Comparison of ENCODE assay signal across 8 mouse cellular contexts in the genomic region with DNA sequence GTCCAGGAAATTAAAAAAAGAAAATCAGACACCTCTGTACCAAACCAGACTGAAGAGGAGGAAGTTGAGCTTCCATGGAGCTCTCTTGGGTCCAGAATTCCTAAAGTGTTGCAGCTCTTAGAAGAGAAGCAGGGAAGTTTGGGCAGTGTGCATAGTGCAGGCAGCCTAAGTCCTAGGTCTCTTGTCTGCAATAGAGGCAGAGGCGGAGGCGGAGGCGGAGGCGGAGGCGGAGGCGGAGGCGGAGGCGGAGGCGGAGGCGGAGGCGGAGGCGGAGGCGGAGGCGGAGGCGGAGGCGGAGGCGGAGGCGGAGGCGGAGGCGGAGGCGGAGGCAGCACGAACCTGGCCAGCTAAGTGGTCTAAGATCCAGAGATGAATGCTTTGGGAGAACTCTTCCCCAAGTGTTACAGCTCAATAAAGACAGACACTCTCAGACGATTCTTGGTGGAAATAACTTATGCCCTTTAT. TPM values are rescaled to one million over a fixed set of nuclear protein-coding genes. Genes with fewer than 3 reads are reported as not detected.
DNase-seq lines count a peak whose midpoint lies in the region; ATAC-seq lines count a peak whose summit lies in the region.

No protein-coding gene starts in this region.

- H3K36me3 ChIP-seq in forebrain, embryonic 13.5 days (ENCODE audit: poor library complexity, severe bottlenecking) = no peaks in the 10 kb centered on the region
- no peaks in the 10 kb centered on the region for H3K36me3 ChIP-seq in hindbrain, embryonic 10.5 days
- no peaks in the 10 kb centered on the region for H3K36me3 ChIP-seq in limb, embryonic 11.5 days (ENCODE audit: control insufficient read depth, insufficient read depth, low read length)
- H3K36me3 ChIP-seq in midbrain, embryonic 10.5 days = no peaks in the 10 kb centered on the region

- 0 out of 2 replicates have a peak overlapping the region, but pooled peaks have one; percentile 17 for H3K4me2 ChIP-seq in forebrain, embryonic 13.5 days
- no peak overlapping the region for H3K4me2 ChIP-seq in limb, embryonic 11.5 days (ENCODE audit: low read depth, severe bottlenecking)

- H3K9ac ChIP-seq in forebrain, embryonic 13.5 days = no peak overlapping the region
- no peak overlapping the region for H3K9ac ChIP-seq in limb, embryonic 11.5 days (ENCODE audit: low read length)

- no peaks in the 10 kb centered on the region for H3K27me3 ChIP-seq in forebrain, embryonic 13.5 days
- no peaks in the 10 kb centered on the region for H3K27me3 ChIP-seq in hindbrain, embryonic 10.5 days (ENCODE audit: insufficient read depth, poor library complexity, severe bottlenecking)
- H3K27me3 ChIP-seq in limb, embryonic 11.5 days (ENCODE audit: control insufficient read depth, insufficient read depth, low read length) = no peaks in the 10 kb centered on the region
- H3K27me3 ChIP-seq in midbrain, embryonic 10.5 days (ENCODE audit: low read depth, poor library complexity, severe bottlenecking) = no peaks in the 10 kb centered on the region

- WGBS in forebrain, embryonic 13.5 days = 5% methylated on average over 11 of the region's 23 CpGs
- WGBS in hindbrain, embryonic 10.5 days = 4% methylated on average over 23 of the region's 23 CpGs
- whole genome bisulfite sequencing in limb, embryonic 11.5 days = 9% methylated on average over 15 of the region's 23 CpGs
- WGBS in midbrain, embryonic 10.5 days = 5% methylated on average over 10 of the region's 23 CpGs

- no peaks in the 10 kb centered on the region for H3K4me1 ChIP-seq in forebrain, embryonic 13.5 days
- peaks cover 26% of the 10 kb centered on the region for H3K4me1 ChIP-seq in hindbrain, embryonic 10.5 days (replicated peaks)
- H3K4me1 ChIP-seq in limb, embryonic 11.5 days (ENCODE audit: control insufficient read depth, insufficient read depth, low read length) = no peaks in the 10 kb centered on the region
- H3K4me1 ChIP-seq in midbrain, embryonic 10.5 days = peaks cover 23% of the 10 kb centered on the region

- peak; percentile 51 for DNase-seq in embryo, embryonic 10 days (ENCODE audit: low spot score)
- no peak for DNase-seq in embryo, embryonic 9.5 days (ENCODE audit: extremely low spot score)
- peak; percentile 64 for DNase-seq in R1 (ENCODE audit: low read depth, low spot score)
- no peak for DNase-seq in hindbrain, embryonic 10.5 days (ENCODE audit: low spot score)
- DNase-seq in limb, embryonic 11.5 days (ENCODE audit: low spot score) = peak; percentile 32
- no peak for DNase-seq in midbrain, embryonic 10.5 days (ENCODE audit: low spot score)
- peak; percentile 41 to 61 for DNase-seq in thymus, postnatal 36 days

- peak; percentile 75 for ATAC-seq in forebrain, embryonic 13.5 days
- ATAC-seq in limb, embryonic 11.5 days (ENCODE audit: insufficient number of reproducible peaks, low FRiP score, low TSS enrichment, low read depth) = no peak

- no peak overlapping the region for H3K4me3 ChIP-seq in forebrain, embryonic 13.5 days
- H3K4me3 ChIP-seq in hindbrain, embryonic 10.5 days = no peak overlapping the region
- H3K4me3 ChIP-seq in limb, embryonic 11.5 days (ENCODE audit: low read depth, low read length) = no peak overlapping the region
- no peak overlapping the region for H3K4me3 ChIP-seq in midbrain, embryonic 10.5 days

- no peak overlapping the region for H3K27ac ChIP-seq in forebrain, embryonic 13.5 days
- 0 out of 2 replicates have a peak overlapping the region, but pooled peaks have one; percentile 16 for H3K27ac ChIP-seq in hindbrain, embryonic 10.5 days
- H3K27ac ChIP-seq in limb, embryonic 11.5 days (replicated peaks; ENCODE audit: low read depth, low read length) = no peak overlapping the region
- H3K27ac ChIP-seq in midbrain, embryonic 10.5 days (replicated peaks) = 0 out of 2 replicates have a peak overlapping the region, but pooled peaks have one; percentile 17

- no peaks in the 10 kb centered on the region for H3K9me3 ChIP-seq in forebrain, embryonic 13.5 days (replicated peaks)
- H3K9me3 ChIP-seq in hindbrain, embryonic 10.5 days = no peaks in the 10 kb centered on the region
- no peaks in the 10 kb centered on the region for H3K9me3 ChIP-seq in limb, embryonic 11.5 days (ENCODE audit: control insufficient read depth, low read length)
- H3K9me3 ChIP-seq in midbrain, embryonic 10.5 days (replicated peaks) = no peaks in the 10 kb centered on the region

RNA-seq across cellular contexts. Expression of a gene that starts 12.7 kb away (rescaled TPM):
- 0.63 and 1.0 TPM in 2 replicates for polyA plus RNA-seq in forebrain, embryonic 13.5 days (2015; fragmentation: Nextera tagmentation; extraction: Ambion mirVana)
- 2.2 and 2.4 TPM in 2 replicates for polyA plus RNA-seq in hindbrain, embryonic 10.5 days (2016; fragmentation: Nextera tagmentation; extraction: Ambion mirVana)
- polyA plus RNA-seq in limb, embryonic 11.5 days (2014; fragmentation: Nextera tagmentation; extraction: Ambion mirVana) = 3.1 and 4.0 TPM in 2 replicates
- 1.5 and 2.2 TPM in 2 replicates for polyA plus RNA-seq in midbrain, embryonic 10.5 days (2016; fragmentation: Nextera tagmentation; extraction: Ambion mirVana)

RNA-seq across cellular contexts. Expression of a gene that starts 24.1 kb away (rescaled TPM):
- polyA plus RNA-seq in forebrain, embryonic 13.5 days (2015; fragmentation: Nextera tagmentation; extraction: Ambion mirVana) = 34.0 and 37.9 TPM in 2 replicates
- 33.5 and 42.9 TPM in 2 replicates for polyA plus RNA-seq in hindbrain, embryonic 10.5 days (2016; fragmentation: Nextera tagmentation; extraction: Ambion mirVana)
- polyA plus RNA-seq in limb, embryonic 11.5 days (2014; fragmentation: Nextera tagmentation; extraction: Ambion mirVana) = 34.9 and 38.9 TPM in 2 replicates
- 49.2 and 49.5 TPM in 2 replicates for polyA plus RNA-seq in midbrain, embryonic 10.5 days (2016; fragmentation: Nextera tagmentation; extraction: Ambion mirVana)

Comparison
In these comparisons a context has a peak if more than half of its experiments do, and no peak if none do; other contexts are left out.
1. DNase-seq: peak in embryo, embryonic 10 days (single experiment), R1 (single experiment), limb, embryonic 11.5 days (single experiment) and thymus, postnatal 36 days (2 of 2); none in embryo, embryonic 9.5 days (single experiment), hindbrain, embryonic 10.5 days (single experiment) and midbrain, embryonic 10.5 days (single experiment).
2. H3K27ac ChIP-seq: peak in hindbrain, embryonic 10.5 days (single experiment) and midbrain, embryonic 10.5 days (single experiment); none in forebrain, embryonic 13.5 days (single experiment) and limb, embryonic 11.5 days (single experiment).